Mouse (Mus musculus) central nervous system, embryonic 14 days (tissue): Measurements from ENCODE around the gene Zscan4d. TPM values are rescaled to one million over a fixed set of nuclear protein-coding genes. Genes with fewer than 3 reads are reported as not detected.

Source experiments
- polyA plus RNA-seq: library from polyadenylated mRNA; depleted of rRNA; stranded (reverse); fragments of >200 nt; gene quantifications from 2 replicates; pipeline ENCODE4 v1.2.3, GENCODE M21; 2012; rRNA removed

Zscan4d gene
- not detected in 2 replicates for polyA plus RNA-seq

DNA sequence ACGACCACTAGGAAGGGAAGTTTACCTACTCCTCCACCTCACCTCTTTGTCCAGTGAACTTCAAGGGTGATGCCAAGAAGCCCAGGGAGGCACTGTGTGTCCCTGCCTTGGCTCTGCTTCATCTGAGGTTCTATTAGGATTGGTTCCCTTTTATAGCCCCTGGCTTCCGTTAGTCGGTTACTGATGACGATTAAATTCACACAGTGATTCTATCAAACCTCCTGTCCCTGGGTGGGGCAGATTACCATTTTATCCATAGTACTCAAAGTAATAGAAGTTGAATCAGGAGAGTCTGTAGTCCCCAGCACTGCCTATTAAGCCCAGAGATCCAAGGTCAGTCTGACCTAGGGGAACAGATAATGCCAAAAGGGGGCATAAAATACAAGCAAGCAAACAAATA lies at the start of gene Zscan4d:
Gene Zscan4d, minus strand, starts transcription at position 101 of the 400 bp plus-strand sequence.

Other genes starting within 250 kb of the Zscan4d start
- gene Zscan4c, start 160.4 kb downstream of the Zscan4d start, polyA plus RNA-seq: not detected in 2 replicates
- gene Zscan4-ps1, start 96.5 kb downstream of the Zscan4d start, polyA plus RNA-seq: not detected in 2 replicates
- not detected in 2 replicates for gene Zscan4e, start 144.5 kb upstream of the Zscan4d start, polyA plus RNA-seq
- not detected in 2 replicates for gene Zscan4f, start 231.8 kb upstream of the Zscan4d start, polyA plus RNA-seq